Mouse (Mus musculus) MEL (cell line): Measurements from ENCODE around the gene Chuk.

Experiments
- BHLHE40 ChIP-seq: IDR thresholded peaks from 2 replicates; pipeline ENCODE4 v1.6.1; 2012; ENCODE audit warnings: low read depth, mild to moderate bottlenecking, inconsistent platforms, low read length, improper control_type of control experiment, borderline replicate concordance
- CHD2 ChIP-seq: IDR thresholded peaks from 2 replicates; pipeline ENCODE4 v1.6.1; 2011; ENCODE audit warnings: low read length, improper control_type of control experiment
- CTCF ChIP-seq, 3 experiments: IDR thresholded peaks in 2 of 3; conservative IDR thresholded peaks in 1 of 3; 2 replicates each; pipeline ENCODE4 v1.5.1; 2011 to 2012; ENCODE audit warnings: low read length in 3 of 3, low read depth in 2 of 3, mild to moderate bottlenecking in 2 of 3, improper control_type of control experiment in 1 of 3, inconsistent platforms in 1 of 3, mixed read lengths in 1 of 3, moderate library complexity in 1 of 3; ENCODE audit not compliant: control insufficient read depth in 1 of 3, insufficient read depth in 1 of 3, poor library complexity in 1 of 3, severe bottlenecking in 1 of 3
- EP300 ChIP-seq, 2 experiments: IDR thresholded peaks; 2 replicates each; pipeline ENCODE4 v1.6.1; 2011; ENCODE audit warnings: improper control_type of control experiment in 2 of 2, low read length in 2 of 2, low read depth in 1 of 2, mild to moderate bottlenecking in 1 of 2
- ETS1 ChIP-seq: IDR thresholded peaks from 2 replicates; pipeline ENCODE4 v1.6.1; 2012; ENCODE audit warnings: low read depth, mild to moderate bottlenecking, inconsistent platforms, low read length, improper control_type of control experiment, moderate library complexity
- MAZ ChIP-seq: IDR thresholded peaks from 2 replicates; pipeline ENCODE4 v1.6.1; 2012; ENCODE audit warnings: low read depth, mild to moderate bottlenecking, inconsistent platforms, low read length, improper control_type of control experiment
- NELFE ChIP-seq: IDR thresholded peaks from 2 replicates; pipeline ENCODE4 v1.6.1; 2011; ENCODE audit warnings: low read depth, low read length, improper control_type of control experiment
- POLR2A ChIP-seq, 2 experiments: IDR thresholded peaks; 2 replicates each; pipeline ENCODE4 v1.6.1; 2011 to 2012; ENCODE audit warnings: low read length in 2 of 2, mild to moderate bottlenecking in 2 of 2, control low read depth in 1 of 2, improper control_type of control experiment in 1 of 2, low read depth in 1 of 2, moderate library complexity in 1 of 2; ENCODE audit not compliant: control insufficient read depth in 1 of 2, insufficient read depth in 1 of 2, poor library complexity in 1 of 2
- POLR2AphosphoS2 ChIP-seq: IDR thresholded peaks from 2 replicates; pipeline ENCODE4 v1.6.1; 2011; ENCODE audit warnings: low read length, improper control_type of control experiment
- SMC3 ChIP-seq: IDR thresholded peaks from 2 replicates; pipeline ENCODE4 v1.6.1; 2011; ENCODE audit warnings: low read depth, low read length, improper control_type of control experiment

DNA sequence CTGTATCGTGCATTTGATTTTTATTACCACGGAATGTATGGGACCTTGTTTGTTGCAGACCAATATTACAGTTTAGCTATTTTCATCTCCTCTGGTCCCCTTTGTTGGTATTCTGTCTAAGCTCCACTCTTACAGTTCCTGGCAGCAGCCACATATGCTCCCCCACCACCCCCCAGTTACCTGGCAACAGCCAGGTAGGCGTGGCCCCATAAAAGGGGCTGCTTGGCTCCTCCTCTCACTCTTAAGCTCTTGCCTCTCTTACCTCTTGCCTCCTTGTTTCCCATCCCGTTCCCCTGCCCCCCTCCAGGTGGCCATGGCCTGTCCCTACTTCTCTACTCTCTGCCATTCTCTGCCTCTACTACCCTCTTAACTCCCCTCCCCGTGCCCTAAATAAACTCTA is 36.1 kb downstream of the Chuk start:
- TF ChIP-seq BHLHE40, result no peak
- TF ChIP-seq SMC3, result no peak
- no peak for TF ChIP-seq CHD2
- no peak for TF ChIP-seq ETS1
- no peak for TF ChIP-seq MAZ
- no peak for TF ChIP-seq CTCF (IDR thresholded peaks at IDR 0.05 in 2 of 3, conservative IDR thresholded peaks at IDR 0.05 in 1 of 3; ENCODE audit: control insufficient read depth in 1 of 3, insufficient read depth in 1 of 3, low read depth in 2 of 3, low read length in 3 of 3, poor library complexity in 1 of 3, severe bottlenecking in 1 of 3)
- no peak for TF ChIP-seq NELFE
- no peak for TF ChIP-seq POLR2AphosphoS2
- TF ChIP-seq EP300 (IDR thresholded peaks at IDR 0.05; ENCODE audit: low read depth in 1 of 2, low read length in 2 of 2), result no peak
- TF ChIP-seq POLR2A (IDR thresholded peaks at IDR 0.05; ENCODE audit: control insufficient read depth in 1 of 2, insufficient read depth in 1 of 2, low read depth in 1 of 2, low read length in 2 of 2, poor library complexity in 1 of 2), result no peak
